Mouse (Mus musculus): Measurements from ENCODE around the gene Caprin1.

- TF ChIP-seq CTCF (IDR thresholded peaks at IDR 0.05; ENCODE audit: low read depth) = no peak
- no peak for TF ChIP-seq EP300 (IDR thresholded peaks at IDR 0.05; ENCODE audit: low read depth)
Measured at GRCm38 (mm10) chr2:103755458-103756085, 41.9 kb downstream of the Caprin1 start.
